Mouse (Mus musculus): Measurements from ENCODE around the gene A130010J15Rik.

Gene A130010J15Rik

GRCm38 (mm10) chr1:193200640-193201382, 33.0 kb downstream of the A130010J15Rik start:
- DNase-seq (ENCODE audit: low read depth, low spot score), result no peak

DNA sequence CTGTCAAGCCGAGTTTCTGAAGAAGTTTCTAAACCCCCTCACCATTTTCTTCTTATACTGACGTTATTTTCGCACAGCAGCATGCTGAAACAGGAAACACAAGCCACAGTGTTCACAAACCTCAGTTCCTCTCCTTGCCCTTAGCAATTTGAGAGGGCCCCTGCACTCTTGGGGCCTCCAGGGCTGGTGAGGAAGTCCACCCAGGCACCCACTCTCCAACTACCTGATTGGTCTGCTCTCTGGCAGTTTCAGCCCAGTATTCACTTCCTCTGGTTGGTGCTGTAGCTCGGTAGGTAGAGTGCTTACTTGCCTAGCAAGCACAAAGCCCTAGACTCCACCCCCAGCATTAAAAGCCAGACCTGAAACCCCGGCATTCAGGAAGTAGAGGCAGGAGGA, 33.5 kb downstream of the A130010J15Rik start, which contains the start of gene Traf3ip3:
Traf3ip3 (minus strand) TSS at position 321 of the 396 bp plus-strand sequence.
- DNase-seq (ENCODE audit: low read depth, low spot score), result no peak

GRCm38 (mm10) chr1:193203821-193204220, 36.0 kb downstream of the A130010J15Rik start:
- DNase-seq (ENCODE audit: low read depth, low spot score), result peak; percentile 70

GRCm38 (mm10) chr1:193205431-193205830, 37.6 kb downstream of the A130010J15Rik start:
- DNase-seq (ENCODE audit: low read depth, low spot score), result no peak

DNA sequence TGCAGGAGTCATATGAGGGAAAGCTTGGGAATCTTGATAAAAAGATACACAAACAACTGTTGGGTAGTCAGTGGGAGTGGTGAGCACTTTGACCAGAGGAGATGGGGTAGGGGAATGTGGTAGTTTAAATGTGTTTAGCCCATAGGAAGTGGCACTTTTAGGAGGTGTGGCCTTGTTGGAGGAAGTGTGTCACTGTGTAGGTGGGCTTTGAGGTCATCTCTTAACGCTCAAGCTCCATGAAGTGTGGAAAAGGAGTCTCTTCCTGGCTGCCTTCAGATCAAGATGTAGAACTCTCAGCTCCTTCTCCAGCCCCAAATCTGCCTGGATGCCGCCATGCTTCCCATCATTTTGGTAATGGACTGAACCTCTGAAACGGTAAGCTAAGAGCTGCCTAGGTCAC, 39.7 kb downstream of the A130010J15Rik start, which contains the start of gene Lamb3:
Lamb3 (plus strand) TSS at position 197 of the 400 bp plus-strand sequence.
- DNase-seq (ENCODE audit: low read depth, low spot score), result no peak

DNA sequence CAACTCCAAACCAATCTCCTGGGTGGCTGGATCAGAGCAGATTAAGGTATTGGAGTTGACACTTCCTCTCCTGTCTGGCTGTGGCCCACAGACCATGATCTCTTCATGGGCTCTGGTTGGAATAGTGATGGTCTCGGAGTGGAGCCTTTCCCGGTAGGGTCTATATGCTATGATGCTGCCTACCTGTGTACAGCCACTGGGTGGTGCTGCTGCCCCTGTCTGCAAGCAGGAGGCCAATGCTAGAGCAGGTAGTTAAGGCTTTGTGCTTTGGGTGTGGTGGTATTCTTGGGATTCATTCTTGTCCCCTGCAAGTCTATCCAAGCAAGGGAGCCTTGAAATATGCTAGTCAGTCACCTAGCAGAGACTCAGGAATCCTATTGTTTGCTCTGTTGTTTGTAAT, 40.3 kb downstream of the A130010J15Rik start:
- DNase-seq (ENCODE audit: low read depth, low spot score), result no peak

- no peak for DNase-seq (ENCODE audit: low read depth, low spot score)
Observed at GRCm38 (mm10) chr1:193211371-193211770, 43.5 kb downstream of the A130010J15Rik start.

DNA sequence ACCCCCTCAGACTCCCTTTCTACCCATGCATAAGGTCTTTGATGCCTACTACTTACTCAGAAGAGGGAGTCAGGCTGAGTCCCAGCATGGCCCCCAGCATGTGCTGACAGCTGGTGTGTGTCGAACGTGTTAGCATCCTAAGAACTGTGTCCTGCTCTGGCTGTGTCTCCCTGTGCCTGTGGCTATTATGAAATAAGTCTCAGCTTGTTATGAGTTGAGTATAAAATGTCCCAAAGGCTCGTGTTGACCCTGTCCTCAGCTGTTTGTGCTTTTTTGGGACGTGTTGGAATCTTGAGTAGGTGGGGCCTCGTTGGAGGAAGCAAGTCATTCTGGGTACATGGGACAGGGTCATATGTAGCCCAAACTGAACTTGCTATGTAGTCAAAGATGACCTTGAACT, 46.2 kb downstream of the A130010J15Rik start:
- DNase-seq (ENCODE audit: low read depth, low spot score), result no peak

DNA sequence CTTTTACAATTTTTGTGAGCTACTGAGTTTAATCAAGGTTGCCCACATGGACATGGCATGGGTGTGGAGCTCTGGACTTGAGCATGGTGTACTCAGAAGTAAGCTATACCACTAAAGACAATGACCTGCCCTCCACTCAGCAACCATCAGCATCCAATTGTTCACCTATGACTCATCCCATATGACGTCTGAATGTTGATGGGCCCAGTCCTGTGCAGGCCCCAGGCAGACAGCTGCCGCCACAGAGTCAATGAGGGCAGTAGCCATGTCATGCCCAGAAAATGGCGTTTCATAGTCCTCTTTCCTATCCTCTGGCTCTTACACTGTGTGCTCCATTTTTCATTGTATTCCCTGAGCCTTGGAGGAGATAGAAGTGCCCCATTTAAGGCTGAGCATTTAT, 48.2 kb downstream of the A130010J15Rik start:
- no peak for DNase-seq (ENCODE audit: low read depth, low spot score)

GRCm38 (mm10) chr1:193220408-193220807, 52.6 kb downstream of the A130010J15Rik start:
- no peak for DNase-seq (ENCODE audit: low read depth, low spot score)

DNA sequence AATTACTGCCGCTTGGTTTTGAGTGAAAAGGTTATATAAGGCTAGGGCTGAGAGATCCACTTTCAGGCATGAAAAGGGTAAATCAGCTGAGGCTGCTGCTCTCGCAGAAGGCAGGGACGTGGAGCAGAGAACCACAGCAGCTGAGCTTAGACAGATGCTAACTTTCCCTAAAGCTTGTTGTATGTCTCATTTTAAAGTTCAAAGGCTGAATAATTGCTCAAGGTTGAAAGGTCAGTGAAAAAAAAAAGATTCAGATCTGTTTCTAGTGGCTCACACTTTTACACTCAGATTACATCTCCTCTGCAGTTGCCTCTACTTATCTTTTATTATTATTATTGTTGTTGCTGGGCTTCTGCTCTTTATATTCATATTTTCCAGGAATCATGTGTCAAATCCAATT, 57.7 kb downstream of the A130010J15Rik start:
- no peak for DNase-seq (ENCODE audit: low read depth, low spot score)

GRCm38 (mm10) chr1:193226114-193226513, 58.3 kb downstream of the A130010J15Rik start:
- DNase-seq (ENCODE audit: low read depth, low spot score), result no peak

- DNase-seq (ENCODE audit: low read depth, low spot score), result no peak
Observed at GRCm38 (mm10) chr1:193226724-193227522, 59.1 kb downstream of the A130010J15Rik start.

Measured in retina, adult 2 months (tissue).